Mouse (Mus musculus): ENCODE data around the gene Erich3.
A peak's percentile ranks its signal among the peaks of the same experiment; 100 is the strongest.
"Not testable (repeated sequence)": the region's sequence is repeated elsewhere in the genome, so short reads cannot be mapped to it uniquely, and the experiment has no call there.

The Erich3 gene

GRCm38 (mm10) chr3:154663545-154663944, at the start of gene Erich3:
Gene Erich3, plus strand, starts transcription at chr3:154663859.
- DNase-seq, result no peak

DNA sequence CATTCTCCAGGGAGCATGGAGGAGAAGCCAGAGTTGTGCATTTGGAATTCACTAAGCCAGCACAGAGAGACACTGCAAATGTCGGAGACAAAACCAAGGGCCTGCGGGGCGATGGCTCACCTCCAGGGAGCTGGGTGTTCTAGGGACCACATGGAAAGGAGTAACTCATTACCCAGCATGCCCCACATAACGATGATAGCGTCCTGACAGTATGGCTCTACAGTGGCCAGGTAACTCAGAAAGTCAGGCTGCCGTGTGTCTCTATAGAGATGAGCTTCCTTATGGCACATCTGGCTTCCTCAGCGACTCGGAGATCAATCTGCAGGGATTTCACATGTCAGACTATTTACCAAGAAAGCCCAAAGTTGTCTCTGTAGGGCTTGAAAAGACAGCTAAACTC, 48.9 kb upstream of the Erich3 start:
- DNase-seq, result no peak

GRCm38 (mm10) chr3:154615304-154615703, 48.4 kb upstream of the Erich3 start:
- no peak for DNase-seq

DNA sequence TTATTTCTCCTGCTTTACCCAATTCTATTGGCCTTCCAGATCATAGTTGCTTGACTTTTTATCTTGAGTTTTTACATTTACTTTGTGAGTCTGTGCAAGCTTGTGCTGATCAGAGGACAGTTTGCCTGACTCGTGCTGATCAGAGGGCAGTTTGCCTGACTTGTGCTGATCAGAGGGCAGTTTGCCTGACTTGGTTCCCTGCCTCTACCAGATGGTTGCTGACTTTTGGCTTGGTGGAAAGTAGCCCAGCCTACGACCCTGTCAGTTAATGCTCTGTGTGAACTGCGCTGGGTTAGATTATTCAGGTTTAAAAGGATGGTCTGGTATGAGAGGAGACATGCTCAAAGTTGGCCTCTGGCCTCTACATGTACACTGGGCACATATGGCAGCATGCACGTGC, 47.6 kb upstream of the Erich3 start:
- DNase-seq, result no peak

DNA sequence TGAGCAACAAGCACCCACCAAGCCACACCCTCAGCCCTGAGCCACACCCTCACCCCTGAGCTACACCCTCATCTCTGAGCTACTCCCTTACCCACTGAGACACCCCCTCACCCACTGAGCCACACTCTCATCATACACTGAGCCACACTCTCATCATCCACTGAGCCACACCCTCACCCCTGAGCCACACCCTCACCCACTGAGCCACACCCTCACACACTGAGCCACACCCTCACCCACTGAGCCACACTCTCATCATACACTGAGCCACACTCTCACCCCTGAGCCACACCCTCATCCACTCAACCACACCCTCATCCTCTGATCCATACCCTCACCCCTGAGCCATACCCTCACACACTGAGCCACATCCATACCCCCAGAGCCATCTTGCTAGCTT, 35.4 kb upstream of the Erich3 start:
- no peak for DNase-seq

DNA sequence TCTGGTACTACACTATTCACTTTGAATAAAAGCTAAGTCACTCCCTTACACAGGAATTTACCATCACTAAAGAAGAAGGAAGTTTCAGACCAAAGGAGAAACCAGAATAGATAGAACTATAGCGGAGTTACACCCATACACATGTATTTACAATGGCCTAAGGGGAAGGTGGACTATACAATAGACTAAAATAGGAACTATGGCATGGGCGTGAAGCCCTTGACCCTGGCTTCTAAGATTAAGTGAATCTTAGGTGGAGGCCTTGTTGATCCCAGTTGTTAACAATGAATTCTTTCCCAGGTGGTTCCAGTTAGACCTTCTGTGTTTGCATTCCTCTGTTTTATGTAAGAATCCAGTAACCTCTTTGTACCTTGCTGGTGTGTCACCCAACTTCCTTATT, 32.4 kb upstream of the Erich3 start:
- DNase-seq, result not testable (repeated sequence)

- no peak for DNase-seq
Measured at GRCm38 (mm10) chr3:154633091-154633490, 30.6 kb upstream of the Erich3 start.

DNA sequence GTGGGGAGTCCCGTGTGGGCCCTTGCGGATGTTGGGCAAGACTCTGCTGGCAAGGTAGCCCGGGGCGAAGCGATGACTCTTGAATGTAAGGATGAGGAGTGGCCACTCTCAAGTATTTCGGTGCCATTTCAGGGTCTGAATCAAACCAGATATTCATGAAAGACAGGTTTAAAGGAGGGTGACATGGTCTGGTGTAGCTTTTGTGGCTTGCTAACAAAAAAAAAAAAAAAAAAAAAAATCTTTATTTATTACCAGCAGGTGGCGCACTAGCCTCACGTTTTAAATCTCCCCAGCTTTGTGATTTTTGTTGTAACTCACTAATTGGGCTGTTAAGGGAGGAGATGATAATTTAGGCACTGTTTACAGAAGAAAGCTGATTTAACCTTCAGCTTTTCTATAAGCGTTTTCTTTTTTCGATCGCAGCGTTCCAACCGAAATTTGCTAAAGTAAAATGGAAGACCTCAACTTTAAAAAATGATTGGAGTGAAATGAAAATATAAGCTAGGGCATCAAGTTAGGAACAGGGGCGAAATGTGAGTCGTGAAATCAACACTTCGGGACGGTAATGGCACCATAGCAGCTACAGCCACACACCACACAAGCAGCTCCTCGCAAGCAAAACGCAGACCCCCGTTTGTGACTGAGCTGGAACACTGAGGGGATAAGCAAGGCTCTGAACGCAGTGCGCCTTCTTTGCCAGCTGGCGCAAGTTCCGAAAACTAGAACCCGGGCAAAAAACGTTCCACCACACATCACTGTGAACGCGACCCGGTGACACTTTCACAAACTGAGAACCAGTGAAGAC, 16.8 kb upstream of the Erich3 start:
- peak; percentile 47 for DNase-seq

DNA sequence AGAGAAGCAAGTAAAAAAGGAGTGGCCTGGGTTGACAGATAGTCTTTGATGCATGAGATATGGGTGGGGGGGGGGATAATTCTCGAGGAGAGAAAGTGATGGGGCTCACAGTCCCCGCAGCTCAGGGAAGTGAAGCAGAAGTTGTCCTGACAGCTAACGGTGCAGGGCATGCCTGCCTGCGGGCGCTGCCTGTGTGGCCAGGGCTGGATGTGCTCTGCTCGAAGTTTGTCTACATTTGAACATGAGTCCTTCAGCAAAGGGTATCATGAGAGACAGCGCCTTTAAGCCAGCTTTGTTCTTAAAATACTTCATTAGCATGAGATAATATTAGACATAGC, 16.2 kb upstream of the Erich3 start:
- DNase-seq, result no peak

DNA sequence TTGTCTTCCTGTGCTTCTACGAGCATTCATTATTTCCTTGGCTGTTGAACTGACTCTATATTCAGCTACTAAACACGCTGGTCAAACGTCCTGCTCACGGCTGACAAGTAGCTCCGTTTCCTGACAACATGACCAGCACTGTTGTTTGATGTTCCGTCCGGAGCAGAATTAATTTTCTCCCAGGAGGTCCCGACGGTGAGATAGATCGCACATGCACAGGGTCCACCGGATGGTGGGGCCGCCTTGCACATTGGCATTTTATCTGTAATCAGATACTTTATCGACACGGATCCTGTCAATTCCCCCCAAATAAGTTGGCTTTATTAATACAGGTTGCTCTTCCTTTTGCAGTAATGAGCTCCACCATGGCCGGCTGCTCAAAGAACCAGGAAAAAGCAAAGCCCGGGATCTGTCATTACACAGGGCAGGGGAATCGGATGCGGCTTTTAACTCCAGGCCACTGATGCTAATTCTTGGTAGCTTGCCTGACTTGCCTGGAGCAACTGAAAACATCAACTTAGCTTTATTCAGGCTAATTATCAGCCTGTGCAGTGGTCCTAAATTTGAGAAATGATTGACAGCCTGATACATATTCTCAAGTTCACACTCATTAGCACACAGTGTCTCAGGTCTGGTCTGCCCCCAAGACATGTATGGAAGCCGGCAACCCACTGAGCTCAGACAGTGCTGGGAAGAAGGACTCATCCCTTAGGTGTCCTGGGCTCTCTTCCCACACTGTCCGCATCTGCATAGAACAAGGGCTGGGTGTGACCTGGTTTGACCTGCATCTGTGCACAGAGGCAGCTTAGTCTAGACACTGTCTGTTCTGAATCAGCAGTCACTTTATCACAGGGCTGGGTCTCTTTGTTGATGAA, 14.0 kb upstream of the Erich3 start:
- DNase-seq, result peak; percentile 20

- DNase-seq, result no peak
Measured at GRCm38 (mm10) chr3:154651192-154651821, 12.4 kb upstream of the Erich3 start.

- peak; percentile 78 for DNase-seq
Measured at GRCm38 (mm10) chr3:154652581-154653420, 10.9 kb upstream of the Erich3 start.

DNA sequence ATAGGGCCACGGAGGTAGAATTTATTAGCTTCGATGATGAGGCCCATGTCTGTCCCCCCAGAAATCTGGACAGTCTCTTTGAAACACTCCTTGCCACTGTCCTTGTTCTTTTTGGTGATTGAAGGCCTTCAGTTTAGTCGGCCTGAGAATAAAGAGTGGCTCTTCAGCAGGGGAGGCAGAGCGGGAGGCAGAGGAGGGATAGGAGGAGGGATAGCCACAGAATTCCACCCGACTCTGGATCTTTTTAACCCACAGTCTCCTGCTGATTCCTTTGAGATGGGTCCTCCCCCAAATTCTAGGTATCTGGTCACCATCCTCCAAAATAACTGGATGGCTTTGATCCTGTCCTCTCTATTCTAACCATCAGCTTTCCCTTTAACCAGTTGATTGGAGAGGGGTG, 10.2 kb upstream of the Erich3 start:
- no peak for DNase-seq

DNA sequence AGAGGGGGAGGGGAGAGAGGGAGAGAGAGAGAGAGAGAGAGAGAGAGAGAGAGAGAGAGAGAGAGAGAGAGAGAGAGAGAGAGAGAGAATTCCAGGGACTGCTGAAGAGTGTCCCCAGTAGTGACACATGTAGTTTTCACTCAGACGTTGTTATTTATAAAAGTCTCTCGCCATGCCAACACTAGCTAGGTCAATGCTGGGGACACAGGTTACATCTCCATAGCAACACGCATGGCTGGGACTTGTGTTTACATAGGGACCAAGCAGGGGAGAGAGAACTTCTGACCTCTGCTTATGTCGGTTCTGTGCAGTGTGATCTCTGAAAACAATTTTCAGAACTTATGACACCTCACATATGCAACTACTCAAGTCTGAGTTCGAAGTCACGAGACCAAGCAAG, 9.4 kb upstream of the Erich3 start:
- no peak for DNase-seq

GRCm38 (mm10) chr3:154654901-154655300, 8.8 kb upstream of the Erich3 start:
- no peak for DNase-seq

GRCm38 (mm10) chr3:154655711-154656110, 7.9 kb upstream of the Erich3 start:
- no peak for DNase-seq

DNA sequence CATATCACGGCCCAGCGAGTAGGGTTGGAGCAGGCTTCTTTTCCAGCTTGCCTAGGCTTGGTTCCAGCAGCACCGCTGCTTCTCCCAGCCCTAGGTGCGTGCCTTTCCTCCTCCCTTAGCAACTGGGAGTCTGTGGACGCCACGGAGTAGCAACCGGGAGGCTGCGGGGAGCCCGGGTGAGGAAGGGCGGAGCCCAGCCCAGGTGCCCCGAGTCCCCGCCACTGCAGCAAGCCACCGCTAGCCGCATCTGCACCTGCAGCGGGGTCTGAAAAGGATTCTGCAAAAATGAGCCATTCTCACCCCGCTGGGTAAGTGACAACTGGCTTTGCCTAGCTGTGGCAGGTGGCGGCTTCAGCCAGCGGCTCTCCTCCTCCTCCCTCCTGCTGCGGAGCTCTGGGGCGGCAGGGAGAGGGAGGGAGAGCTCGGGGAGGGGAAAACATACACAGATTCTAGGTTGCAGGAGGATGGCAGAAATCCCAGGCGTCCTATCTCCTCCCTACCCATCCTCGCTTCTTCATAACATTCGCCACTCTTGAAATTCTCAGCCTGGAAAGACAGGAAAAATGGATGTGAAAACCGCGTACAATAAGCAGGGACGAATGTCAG, 420 bp downstream of the Erich3 start:
- peak; percentile 43 for DNase-seq

DNA sequence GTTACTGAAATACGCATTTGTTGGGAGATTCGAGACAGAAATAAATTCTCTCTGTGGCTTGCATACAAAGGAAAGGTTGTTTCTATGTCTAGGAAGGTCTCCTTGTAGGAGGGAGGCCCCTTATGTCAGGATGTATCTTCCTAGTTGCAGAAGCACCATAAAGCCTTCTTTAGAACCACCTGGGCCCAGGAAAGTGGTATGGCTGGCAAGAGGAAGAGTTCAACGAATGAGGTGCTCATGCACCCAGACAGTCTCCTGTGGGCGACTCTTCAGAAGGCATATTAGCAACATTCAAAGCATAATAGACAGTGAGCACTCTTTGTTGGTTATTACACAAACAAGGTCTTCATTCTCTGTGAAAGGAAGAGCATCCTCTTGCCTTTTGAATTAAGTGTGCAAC, 977 bp downstream of the Erich3 start:
- no peak for DNase-seq

GRCm38 (mm10) chr3:154668485-154668884, 4.8 kb downstream of the Erich3 start:
- DNase-seq, result no peak

GRCm38 (mm10) chr3:154670584-154670983, 6.9 kb downstream of the Erich3 start:
- no peak for DNase-seq

DNA sequence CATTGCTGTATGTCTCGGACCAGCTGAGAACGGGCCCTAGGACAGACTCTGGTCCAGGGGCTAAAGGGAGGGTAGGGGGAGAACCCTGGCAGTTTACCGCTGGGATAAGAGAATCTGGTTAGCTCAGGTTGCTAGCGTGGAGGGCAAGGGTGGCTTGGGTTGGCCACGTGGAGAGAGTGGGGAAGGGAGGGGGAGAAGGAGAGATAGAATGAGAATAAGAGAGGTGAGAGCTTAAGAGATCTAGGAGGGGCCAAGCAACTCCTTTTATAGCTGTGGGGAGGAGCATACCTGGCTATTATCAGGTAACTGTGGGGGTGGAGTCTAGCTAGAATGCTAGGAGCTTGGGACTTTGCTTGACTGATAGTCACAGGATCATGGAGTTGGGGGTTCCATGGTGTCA, 7.4 kb downstream of the Erich3 start:
- DNase-seq, result no peak

DNA sequence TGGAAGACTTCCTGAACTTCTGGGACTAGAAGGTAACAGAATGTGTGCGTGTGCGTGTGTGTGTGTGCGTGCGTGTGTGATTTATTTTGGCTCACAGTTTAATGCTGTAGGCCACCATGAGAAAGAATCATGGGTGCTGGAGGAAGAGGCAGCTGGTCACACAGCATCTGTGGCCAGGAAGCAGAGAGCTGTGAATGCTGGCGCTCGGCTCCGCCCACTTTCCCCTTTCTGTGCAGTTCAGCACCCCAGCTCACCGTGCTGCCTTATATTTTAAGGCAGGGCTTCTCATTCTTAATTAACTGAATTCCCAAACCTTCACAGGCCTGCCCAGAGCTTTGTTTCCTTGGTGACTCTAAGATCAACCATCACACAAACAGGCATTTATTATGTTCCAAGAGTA, 9.7 kb downstream of the Erich3 start:
- DNase-seq, result peak; percentile 46
